Mouse (Mus musculus): ENCODE data around the gene Spint4.

Gene Spint4

GRCm38 (mm10) chr2:164733259-164733658, 35.0 kb downstream of the Spint4 start:
- no peak for DNase-seq (ENCODE audit: low read depth, low spot score)

GRCm38 (mm10) chr2:164734839-164735238, 36.5 kb downstream of the Spint4 start:
- no peak for DNase-seq (ENCODE audit: low read depth, low spot score)

- DNase-seq (ENCODE audit: low read depth, low spot score) = no peak
Observed at GRCm38 (mm10) chr2:164735446-164735845, 37.1 kb downstream of the Spint4 start.

- DNase-seq (ENCODE audit: low read depth, low spot score) = no peak
Observed at GRCm38 (mm10) chr2:164737377-164738090, 39.2 kb downstream of the Spint4 start.

DNA sequence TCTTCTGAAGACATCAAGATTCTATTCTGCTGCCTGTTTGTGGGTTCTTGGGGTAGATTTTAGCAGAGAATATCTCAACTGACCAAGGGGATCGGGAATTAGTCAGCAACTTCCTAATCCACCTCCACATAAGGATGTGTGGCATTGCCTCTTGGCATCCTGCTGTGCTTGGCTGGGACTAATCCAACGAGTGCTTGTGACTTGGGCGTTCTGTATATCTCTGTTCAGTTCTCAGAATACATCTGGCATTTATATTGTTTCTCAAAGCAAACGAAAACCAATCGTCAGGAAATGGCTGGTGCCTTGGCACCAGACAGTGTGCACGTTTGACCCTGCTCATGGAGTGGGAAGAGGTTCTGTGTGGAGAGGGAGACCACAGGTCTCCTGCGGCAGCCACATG, 41.6 kb downstream of the Spint4 start:
- DNase-seq (ENCODE audit: low read depth, low spot score) = no peak

GRCm38 (mm10) chr2:164744987-164745386, 46.7 kb downstream of the Spint4 start:
- no peak for DNase-seq (ENCODE audit: low read depth, low spot score)

DNA sequence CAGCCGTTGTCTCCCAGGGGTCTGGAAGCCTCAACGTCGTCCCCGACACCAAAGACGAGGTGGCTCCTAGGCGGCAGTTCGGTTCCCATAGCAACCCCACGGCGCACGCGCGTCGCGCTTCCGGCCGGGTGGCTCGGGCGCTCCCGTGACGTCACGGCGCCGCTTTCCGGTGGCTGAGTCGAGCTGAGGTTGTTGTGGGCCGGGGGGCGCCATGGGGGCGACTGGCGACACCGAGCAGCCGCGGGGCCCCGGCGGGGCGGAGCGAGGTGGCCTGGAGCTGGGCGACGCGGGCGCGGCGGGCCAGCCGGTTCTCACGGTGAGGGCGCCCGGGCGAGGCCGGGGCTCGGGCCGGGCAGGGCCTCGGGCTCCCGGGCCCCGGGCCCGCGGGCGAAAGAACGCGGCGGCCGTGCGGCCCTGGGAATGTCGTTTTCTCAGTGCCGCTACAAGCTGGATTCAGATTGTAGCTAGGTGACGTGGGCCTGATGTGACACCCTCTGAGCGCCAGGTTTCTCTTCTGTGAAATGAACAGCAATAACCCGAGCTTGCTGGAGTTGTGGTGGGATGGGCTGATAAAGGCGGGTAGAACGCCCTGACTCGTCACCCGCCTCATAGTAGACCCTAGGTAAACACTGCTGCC, 47.7 kb downstream of the Spint4 start, which contains the start of the genes Wfdc3 and Dnttip1:
TSS of gene Wfdc3 (minus strand) at position 89 of the 637 bp plus-strand sequence.
TSS of gene Dnttip1 (plus strand) at position 141 of the 637 bp plus-strand sequence.
- DNase-seq (ENCODE audit: low read depth, low spot score) = peak; percentile 89

DNA sequence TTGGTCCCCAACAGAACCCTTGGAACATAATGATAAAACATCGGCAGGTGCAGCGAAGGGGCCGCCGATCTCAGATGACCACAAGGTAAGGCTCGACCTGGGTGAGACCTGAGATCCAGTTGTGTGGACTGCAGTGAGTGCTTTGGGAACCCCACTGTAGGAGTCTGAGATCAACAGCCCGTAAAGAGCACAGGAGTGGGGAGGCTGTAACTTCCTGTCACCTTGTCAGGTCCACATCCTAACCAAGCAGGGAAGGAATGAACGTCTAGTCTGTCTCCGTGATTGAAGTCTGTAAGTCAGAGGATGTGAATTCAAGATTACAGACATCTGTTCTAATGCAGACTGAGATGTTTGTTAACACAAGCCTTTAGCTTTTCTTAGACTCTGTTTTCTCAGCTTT, 48.4 kb downstream of the Spint4 start:
- no peak for DNase-seq (ENCODE audit: low read depth, low spot score)

DNA sequence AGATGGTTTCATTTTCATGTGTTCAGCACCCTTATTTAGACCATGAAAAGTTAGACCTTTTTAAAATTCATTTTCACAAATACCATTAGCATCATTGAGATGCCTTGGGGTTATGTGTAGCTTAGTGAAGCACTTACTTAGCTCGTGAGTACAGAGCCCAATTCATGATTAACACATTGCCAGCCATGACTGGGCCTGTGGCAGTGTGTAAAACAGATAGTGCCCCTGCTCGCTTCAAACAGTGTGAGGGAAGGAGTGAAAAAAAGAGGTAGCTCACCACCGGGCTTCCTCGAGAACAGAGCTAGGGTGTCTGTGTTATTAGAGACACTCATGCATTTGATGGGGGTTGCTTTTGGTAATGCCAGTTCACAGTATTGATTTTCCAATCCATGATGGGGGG, 49.9 kb downstream of the Spint4 start:
- no peak for DNase-seq (ENCODE audit: low read depth, low spot score)

DNA sequence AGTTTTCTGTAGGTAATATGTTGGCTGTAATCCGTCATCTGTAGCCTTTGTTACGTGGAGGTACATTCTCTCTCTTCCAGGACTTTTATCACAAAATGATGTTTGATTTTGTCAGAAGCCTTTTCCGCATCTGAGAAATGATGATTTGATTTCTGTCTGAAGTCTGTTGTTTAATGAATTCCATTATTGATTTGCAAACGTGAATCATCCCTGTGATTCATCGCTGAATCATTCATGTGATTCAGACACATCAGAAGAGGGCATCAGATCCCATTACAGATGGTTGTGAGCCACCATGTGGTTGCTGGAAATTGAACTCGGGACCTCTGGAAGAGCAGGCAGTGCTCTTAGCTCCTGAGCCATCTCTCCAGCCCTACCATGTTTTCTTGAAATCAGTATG, 50.7 kb downstream of the Spint4 start:
- DNase-seq (ENCODE audit: low read depth, low spot score) = no peak

All from embryo, embryonic 11.5 days (tissue).